Mouse (Mus musculus) stomach, embryonic 15.5 days (tissue): ENCODE measurements around the gene Napa. TPM values are rescaled to one million over a fixed set of nuclear protein-coding genes. Genes with fewer than 3 reads are reported as not detected.

ENCODE experiments used
- ATAC-seq: fragments of 200-750 bp; cut with Nextera tagmentation; 2 replicates; pipeline ENCODE4 v1.8.0; 2017; ENCODE audit warnings: low read depth, moderate number of reproducible peaks, moderate TSS enrichment; ENCODE audit not compliant: insufficient read depth, low FRiP score
- H3K27ac ChIP-seq: fragments of 300-500 bp; sonication (generic); 2 replicates; pipeline ENCODE4 v1.5.1; 2015; ENCODE audit warnings: mild to moderate bottlenecking, inconsistent platforms
- H3K27me3 ChIP-seq: fragments of 300-500 bp; sonication (generic); replicated peaks from 2 replicates; pipeline ENCODE4 v1.6.1; 2015; ENCODE audit warnings: inconsistent platforms
- H3K36me3 ChIP-seq: fragments of 300-500 bp; sonication (generic); 2 replicates; pipeline ENCODE4 v1.6.1; 2015; ENCODE audit warnings: inconsistent platforms
- H3K4me1 ChIP-seq: fragments of 300-500 bp; sonication (generic); 2 replicates; pipeline ENCODE4 v1.6.1; 2015; ENCODE audit warnings: inconsistent platforms
- H3K4me2 ChIP-seq: fragments of 300-500 bp; sonication (generic); 2 replicates; pipeline ENCODE4 v1.6.1; 2015; ENCODE audit warnings: mild to moderate bottlenecking, inconsistent platforms
- H3K4me3 ChIP-seq: fragments of 300-500 bp; sonication (generic); replicated peaks from 2 replicates; pipeline ENCODE4 v1.5.1; 2015; ENCODE audit warnings: inconsistent platforms
- H3K9ac ChIP-seq: fragments of 300-500 bp; sonication (generic); 2 replicates; pipeline ENCODE4 v1.6.1; 2015; ENCODE audit warnings: inconsistent platforms
- H3K9me3 ChIP-seq: fragments of 300-500 bp; sonication (generic); 2 replicates; pipeline ENCODE4 v1.6.1; 2016; ENCODE audit warnings: inconsistent platforms
- WGBS: fragments of 180-500 bp; shearing (Covaris S2); methylation state at CpG from one replicate; pipeline ENCODE4 v1.1.7; 2015; 5-methylcytosine and 5-hydroxymethylcytosine counted together
- polyA plus RNA-seq: library from polyadenylated mRNA; unstranded; fragments of >200 nt; fragmentation: Nextera tagmentation; extraction: Ambion mirVana; gene quantifications from 2 replicates; pipeline ENCODE4 v1.2.1, GENCODE M21; 2015

Gene Napa
- polyA plus RNA-seq, 1 experiment from 2014 or later: 175 TPM

DNA sequence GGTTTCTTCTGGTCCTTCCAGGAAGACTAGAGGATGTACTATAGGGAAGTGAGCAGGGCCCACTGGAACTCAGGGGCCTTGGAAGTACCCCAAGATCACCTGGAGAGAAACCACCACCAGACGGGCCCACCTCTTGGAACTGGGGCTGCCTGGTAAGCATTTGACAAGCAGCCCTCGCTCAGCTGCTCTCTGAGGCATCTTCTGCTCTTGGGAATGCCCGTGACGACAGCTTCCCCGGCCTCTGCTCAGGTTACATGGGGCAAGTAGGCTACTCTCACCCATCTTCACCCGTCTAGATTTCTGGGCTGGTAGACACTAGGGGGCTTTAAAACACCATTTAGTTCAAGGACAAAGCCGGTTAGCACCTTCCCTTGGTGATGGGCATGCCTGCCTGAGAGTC, 2.8 kb downstream of the Napa start:
- WGBS: 74% methylated on average over 7 of the region's 7 CpGs
- no peak for ATAC-seq
- no peak overlapping the region for H3K9ac ChIP-seq

DNA sequence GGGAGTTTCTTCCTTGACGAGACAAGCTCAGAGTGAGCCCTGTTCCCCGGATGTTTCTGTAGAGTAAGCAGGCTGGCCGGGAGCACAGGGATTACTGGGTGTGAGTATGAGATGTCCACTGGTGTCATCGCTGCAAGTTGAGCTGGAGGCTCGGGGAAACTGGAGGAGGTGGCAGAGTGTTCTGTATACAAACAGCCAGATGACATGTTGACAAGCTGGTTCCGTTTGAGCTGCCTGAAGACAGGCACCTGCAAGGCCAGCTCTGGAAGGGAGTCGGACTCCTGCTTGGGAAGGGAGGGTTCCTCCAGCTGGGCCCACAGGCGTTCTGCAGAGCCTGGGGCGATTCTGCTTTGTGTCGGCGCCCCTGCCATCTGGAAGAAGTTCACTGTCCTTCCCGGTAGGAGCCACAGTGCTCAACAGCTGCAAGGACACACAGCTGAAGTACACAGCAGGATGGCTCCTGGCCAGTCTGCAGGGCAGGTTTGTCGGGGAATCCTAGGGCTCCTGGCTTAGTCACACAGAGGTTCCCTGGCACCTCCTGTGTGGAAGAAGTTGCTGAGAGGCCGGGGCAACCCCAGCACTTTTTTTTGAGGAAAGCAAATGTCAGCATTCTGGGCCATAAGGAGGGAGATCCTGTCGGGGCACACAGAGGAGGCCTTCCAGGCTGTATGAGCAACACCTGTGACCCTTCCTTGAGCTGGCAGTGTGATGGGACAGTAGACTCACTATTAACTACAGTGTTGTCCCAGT, 3.6 kb downstream of the Napa start:
- no peak overlapping the region for H3K4me2 ChIP-seq
- H3K4me3 ChIP-seq: no peak overlapping the region
- no peaks in the 10 kb centered on the region for H3K9me3 ChIP-seq
- peaks cover 10% of the 10 kb centered on the region for H3K4me1 ChIP-seq
- H3K9ac ChIP-seq: no peak overlapping the region
- no peak for ATAC-seq
- H3K36me3 ChIP-seq: 0 out of 2 replicates have a peak, but pooled peaks cover 7% of the 10 kb centered on the region
- 73% methylated on average over 15 of the region's 15 CpGs for WGBS
- H3K27ac ChIP-seq: no peak overlapping the region
- H3K27me3 ChIP-seq: no peaks in the 10 kb centered on the region

More for the DNA sequence above, 2.8 kb downstream of the Napa start:
- Histone ChIP-seq H3K4me3 (no peak overlapping the region), H3K27me3 (no peaks in the 10 kb centered on the region), H3K27ac (no peak overlapping the region), H3K4me1 (peaks cover 10% of the 10 kb centered on the region), H3K36me3 (0 out of 2 replicates have a peak, but pooled peaks cover 7% of the 10 kb centered on the region), H3K9me3 (no peaks in the 10 kb centered on the region), H3K4me2 (no peak overlapping the region)

DNA sequence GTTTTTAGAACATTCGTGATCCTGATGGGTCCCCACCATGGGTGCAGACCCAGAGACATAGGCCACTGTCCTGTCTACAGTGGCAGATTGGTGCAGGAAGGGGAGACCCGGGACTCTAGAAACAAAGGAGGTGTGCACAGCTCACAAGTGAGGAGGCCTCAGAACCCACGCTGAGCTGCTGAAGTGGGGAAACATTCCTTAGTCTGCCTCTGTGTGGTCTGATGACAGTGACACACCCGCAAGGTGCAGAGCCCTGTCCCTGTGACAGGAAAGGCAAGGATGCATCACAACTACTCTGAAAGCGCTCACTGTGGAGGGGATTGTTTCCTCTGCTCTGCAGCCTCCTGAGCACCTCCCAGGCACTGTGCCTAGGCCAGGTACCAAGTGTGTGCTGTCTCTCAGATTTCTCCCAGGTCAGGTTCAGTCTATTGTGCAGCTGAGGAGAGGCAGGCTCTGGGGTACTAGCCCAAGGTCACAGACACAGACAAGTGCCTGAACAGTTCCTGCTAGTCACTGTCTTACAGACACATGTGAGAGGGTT, 4.5 kb downstream of the Napa start:
- Histone ChIP-seq H3K36me3 (peaks cover 15% of the 10 kb centered on the region), H3K9ac (no peak overlapping the region), H3K4me3 (no peak overlapping the region), H3K27ac (no peak overlapping the region), H3K27me3 (no peaks in the 10 kb centered on the region), H3K4me1 (peaks cover 8% of the 10 kb centered on the region), H3K4me2 (no peak overlapping the region), H3K9me3 (no peaks in the 10 kb centered on the region)
- 88% methylated on average over 5 of the region's 5 CpGs for WGBS
- ATAC-seq: no peak

DNA sequence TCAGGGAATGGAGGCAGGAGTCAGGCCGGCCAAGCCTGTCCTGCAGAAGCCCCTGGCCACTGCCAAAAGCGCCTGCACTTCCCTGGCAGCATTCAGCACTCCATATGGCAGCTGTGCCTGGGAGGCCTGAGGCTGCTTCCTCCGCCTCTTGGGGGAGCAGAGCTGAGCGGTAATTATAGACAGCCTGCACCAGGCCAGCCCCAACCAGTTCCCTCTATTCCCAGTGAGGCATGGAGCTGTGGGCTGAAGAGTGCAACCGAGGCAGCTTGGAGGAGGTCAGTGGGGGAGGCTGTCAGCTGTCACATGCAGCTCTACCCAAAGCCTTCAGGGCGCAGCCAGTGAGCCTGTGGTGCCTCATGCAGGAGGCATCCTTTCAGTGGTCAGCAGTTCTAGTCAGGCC, 5.5 kb downstream of the Napa start:
- no peak overlapping the region for H3K9ac ChIP-seq
- H3K4me3 ChIP-seq: no peak overlapping the region
- no peaks in the 10 kb centered on the region for H3K9me3 ChIP-seq
- H3K36me3 ChIP-seq: peaks cover 23% of the 10 kb centered on the region
- no peak overlapping the region for H3K27ac ChIP-seq
- H3K27me3 ChIP-seq: no peaks in the 10 kb centered on the region
- ATAC-seq: no peak
- H3K4me1 ChIP-seq: peaks cover 7% of the 10 kb centered on the region
- 79% methylated on average over 6 of the region's 6 CpGs for WGBS
- no peak overlapping the region for H3K4me2 ChIP-seq

DNA sequence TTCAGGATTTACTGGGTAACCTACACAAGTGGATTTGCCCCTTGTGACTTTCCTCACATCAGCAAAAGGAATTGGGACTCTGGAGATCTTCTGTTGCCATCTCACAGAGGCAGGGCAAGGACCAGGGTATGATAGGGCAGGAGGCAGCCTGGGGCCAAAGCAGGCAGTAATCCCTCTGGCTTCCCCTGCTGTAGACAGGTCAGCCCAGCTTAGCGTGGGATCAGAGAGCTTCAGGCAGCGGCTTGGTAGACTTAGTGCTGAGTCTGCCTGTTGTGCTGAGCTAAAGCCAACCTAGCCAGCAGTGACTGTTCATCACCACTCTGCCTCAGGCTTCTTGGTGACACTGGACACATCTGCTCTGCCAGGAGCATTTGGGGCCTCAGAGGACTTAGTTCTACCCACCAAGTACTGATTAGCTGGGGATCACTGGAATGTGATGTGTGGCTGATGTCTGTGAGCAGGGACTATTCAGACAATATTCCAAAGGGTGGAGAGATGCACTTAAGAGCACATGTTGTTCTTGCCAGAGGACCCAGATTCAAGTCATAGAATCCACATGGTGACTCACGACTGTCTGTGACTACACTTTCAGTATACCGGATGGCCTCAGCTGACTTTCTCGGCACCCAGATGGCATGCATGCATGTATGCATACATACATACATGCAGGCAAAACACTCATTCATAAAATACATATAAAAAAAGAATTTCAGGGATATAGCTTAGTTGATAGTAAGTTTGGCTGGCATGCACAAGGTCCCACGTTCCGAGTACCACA, 6.5 kb downstream of the Napa start:
- no peak overlapping the region for H3K4me3 ChIP-seq
- H3K36me3 ChIP-seq: peaks cover 33% of the 10 kb centered on the region
- no peak overlapping the region for H3K9ac ChIP-seq
- no peak overlapping the region for H3K27ac ChIP-seq
- H3K4me1 ChIP-seq: peaks cover 2% of the 10 kb centered on the region; the same call in 1 of the 2 replicates
- H3K9me3 ChIP-seq: no peaks in the 10 kb centered on the region
- H3K4me2 ChIP-seq: no peak overlapping the region
- 92% methylated on average over 7 of the region's 7 CpGs for WGBS
- ATAC-seq: no peak
- no peaks in the 10 kb centered on the region for H3K27me3 ChIP-seq

DNA sequence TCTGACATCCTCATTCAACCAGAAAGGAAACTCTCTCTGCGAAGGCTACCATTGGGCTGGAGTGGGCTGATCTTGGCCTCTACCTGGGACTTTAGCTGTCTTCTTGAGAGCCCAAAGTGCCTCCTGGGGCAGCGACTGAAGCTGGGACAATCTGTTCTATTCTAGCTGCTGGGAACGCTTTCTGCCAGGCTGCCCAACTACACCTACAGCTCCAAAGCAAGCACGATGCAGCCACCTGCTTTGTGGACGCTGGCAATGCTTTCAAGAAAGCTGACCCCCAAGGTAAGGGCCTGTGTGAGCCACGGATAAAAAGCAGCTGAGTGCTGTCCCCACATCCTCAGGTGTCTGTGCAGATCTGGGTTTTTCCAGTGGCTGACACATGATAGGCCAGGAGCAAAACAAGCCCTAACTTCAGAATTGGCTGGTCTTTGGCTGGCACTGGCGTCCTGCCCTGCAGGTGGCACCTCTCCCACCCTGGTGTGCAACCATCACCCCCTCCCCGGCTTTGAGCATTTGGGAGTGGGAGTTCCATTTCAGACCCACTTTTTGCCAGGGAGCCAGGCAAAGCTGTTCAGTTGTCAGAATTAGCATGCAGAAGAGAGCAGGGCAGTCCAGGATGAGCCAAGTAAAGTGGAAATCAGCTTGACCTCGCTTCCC, 10.8 kb downstream of the Napa start:
- WGBS: 90% methylated on average over 9 of the region's 9 CpGs
- Histone ChIP-seq H3K4me2 (no peak overlapping the region), H3K9me3 (no peaks in the 10 kb centered on the region), H3K9ac (no peak overlapping the region), H3K27me3 (no peaks in the 10 kb centered on the region), H3K4me3 (no peak overlapping the region), H3K36me3 (peaks cover 71% of the 10 kb centered on the region), H3K27ac (no peak overlapping the region), H3K4me1 (no peaks in the 10 kb centered on the region)
- no peak for ATAC-seq

DNA sequence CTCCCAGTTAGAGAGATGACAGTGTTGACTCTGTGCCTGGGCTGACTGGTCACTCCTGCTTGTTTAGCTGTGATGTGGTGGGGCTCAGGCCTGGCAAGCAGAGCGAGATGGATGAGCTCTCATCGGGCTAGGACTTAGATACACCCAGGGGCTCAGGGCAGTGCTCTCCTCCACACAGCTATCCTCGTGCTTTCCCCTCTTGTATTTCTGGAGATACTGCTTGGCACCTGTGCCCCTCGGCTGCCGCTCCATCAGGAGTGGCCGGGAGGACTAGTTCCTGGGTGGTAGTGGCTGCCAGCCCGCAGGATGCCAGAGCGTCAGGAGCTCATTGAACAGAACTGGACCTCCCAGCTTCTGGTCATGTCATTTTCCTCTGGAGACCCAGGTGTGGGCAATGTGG, 11.9 kb downstream of the Napa start:
- Histone ChIP-seq H3K9ac (no peak overlapping the region), H3K4me1 (no peaks in the 10 kb centered on the region), H3K4me2 (no peak overlapping the region), H3K27me3 (no peaks in the 10 kb centered on the region), H3K4me3 (no peak overlapping the region), H3K36me3 (peaks cover 82% of the 10 kb centered on the region), H3K9me3 (no peaks in the 10 kb centered on the region), H3K27ac (no peak overlapping the region)
- no peak for ATAC-seq
- 92% methylated on average over 8 of the region's 8 CpGs for WGBS

DNA sequence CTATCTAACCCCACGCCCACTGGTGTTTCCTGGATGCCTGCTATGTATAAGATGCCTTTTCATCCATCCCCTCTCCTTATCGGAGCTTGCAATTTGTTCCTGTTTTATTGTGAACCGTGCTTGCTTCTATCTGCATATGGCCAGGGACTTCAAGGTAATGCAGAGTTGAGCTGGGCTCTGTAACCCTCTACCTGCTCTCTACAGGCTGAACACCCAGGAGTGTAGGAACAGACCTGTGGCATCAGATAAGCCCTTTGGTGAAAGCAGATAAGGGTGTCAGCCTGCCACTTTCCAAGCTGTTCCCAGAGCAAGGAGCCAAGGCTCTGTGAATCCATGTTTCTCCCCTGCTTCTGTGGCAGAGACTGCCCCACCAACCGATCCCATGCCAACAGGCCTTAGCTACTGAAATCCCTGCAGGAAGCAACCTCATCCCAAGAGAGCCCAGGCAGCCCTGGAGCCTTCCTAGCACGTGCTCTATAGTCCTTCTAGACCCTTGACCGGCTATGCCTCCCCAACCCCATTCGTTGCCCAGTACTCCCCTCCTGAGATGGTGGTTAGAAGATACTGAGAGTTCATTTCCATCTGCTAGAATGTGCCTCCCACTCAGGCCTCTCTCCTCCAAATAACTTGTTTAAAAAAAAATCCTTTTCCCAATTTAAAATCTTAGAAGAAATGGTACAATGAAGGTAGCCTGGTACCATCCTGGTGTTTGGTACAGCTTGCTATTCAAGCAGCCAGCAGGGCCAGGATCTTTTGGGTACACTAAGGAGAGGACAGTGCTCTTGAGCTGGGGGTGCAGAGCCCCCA, 13.2 kb downstream of the Napa start:
- no peak overlapping the region for H3K4me3 ChIP-seq
- peaks cover 86% of the 10 kb centered on the region for H3K36me3 ChIP-seq
- H3K9ac ChIP-seq: no peak overlapping the region
- H3K4me2 ChIP-seq: no peak overlapping the region
- no peak for ATAC-seq
- no peaks in the 10 kb centered on the region for H3K9me3 ChIP-seq
- H3K27me3 ChIP-seq: no peaks in the 10 kb centered on the region
- no peak overlapping the region for H3K27ac ChIP-seq
- WGBS: 90% methylated on average over 7 of the region's 7 CpGs
- no peaks in the 10 kb centered on the region for H3K4me1 ChIP-seq

DNA sequence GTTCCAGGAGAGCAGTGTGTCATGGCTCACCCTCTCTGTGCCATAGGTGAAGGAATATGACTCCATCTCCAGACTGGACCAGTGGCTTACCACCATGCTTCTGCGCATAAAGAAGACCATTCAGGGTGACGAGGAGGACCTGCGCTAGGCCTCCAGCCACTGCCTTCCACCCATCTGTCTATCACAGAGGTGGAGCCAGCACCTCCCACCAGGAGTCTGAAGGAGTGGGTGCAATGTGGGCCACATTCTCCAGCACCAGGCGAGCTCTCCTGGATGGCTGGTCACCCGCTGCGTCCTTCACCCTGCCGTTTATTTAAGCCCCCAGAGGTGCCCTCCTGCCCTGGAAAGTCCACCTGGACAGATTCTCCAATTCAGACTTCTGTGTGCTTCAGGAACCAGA, 18.2 kb downstream of the Napa start:
- Histone ChIP-seq H3K4me2 (no peak overlapping the region), H3K9ac (no peak overlapping the region), H3K4me3 (no peak overlapping the region), H3K27me3 (no peaks in the 10 kb centered on the region), H3K4me1 (peaks cover 4% of the 10 kb centered on the region), H3K9me3 (no peaks in the 10 kb centered on the region), H3K36me3 (peaks cover 51% of the 10 kb centered on the region), H3K27ac (no peak overlapping the region)
- no peak for ATAC-seq
- WGBS: 96% methylated on average over 7 of the region's 7 CpGs

DNA sequence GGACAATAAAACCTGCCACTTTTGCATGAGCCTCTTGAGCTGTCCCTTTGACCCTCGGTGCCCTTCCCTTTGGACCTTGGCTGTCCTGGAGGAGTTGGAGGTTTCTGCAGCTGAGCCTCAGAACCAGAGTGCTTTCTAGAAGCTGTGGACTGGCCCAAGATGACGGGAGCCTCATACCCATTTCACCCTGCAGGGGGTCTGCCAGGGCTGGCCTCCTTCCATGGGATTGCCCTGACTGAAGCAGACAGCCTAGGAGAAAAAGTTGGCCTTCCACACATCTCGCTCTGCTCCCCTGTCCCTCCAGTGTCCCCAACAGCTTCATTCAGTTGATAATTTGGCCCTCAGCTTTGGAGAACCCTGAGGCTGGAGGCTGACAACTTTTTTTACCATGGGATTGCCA, 18.8 kb downstream of the Napa start:
- 82% methylated on average over 3 of the region's 3 CpGs for WGBS
- ATAC-seq: no peak
- Histone ChIP-seq H3K27me3 (no peaks in the 10 kb centered on the region), H3K9me3 (no peaks in the 10 kb centered on the region), H3K9ac (no peak overlapping the region), H3K4me3 (no peak overlapping the region), H3K4me1 (peaks cover 4% of the 10 kb centered on the region), H3K36me3 (peaks cover 44% of the 10 kb centered on the region), H3K4me2 (no peak overlapping the region), H3K27ac (no peak overlapping the region)

DNA sequence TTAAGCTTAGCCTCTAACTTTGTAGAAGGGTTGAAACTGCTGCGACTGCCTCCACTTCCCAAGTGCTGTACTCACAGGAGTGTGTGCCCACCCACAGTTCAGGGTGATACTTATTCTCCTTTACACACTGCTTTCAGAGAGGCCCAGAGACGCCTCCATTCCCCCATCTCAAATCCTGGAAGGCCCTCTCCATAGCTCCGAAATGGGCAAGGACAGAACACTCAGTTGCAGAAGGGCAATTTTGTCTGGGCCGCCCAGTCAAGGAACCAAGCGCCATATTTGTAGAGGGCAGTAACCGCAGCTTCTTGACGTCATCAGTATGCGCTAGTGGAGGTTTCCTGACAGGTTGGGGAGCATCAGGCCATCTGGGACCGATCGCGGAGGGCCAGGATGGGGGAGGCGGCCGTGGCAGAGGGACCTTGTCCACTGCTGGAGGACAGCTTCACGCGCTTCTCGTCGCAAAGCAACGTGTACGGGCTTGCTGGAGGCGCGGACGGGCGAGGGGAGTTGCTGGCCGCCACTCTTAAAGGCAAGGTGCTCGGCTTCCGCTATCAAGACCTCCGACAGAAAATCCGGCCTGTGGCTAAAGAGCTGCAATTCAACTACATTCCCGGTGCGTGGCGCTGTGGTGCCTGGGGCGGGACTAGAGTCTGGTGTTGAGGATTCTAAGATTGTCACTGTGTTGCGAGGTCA, 21.5 kb downstream of the Napa start, which contains the start of gene Kptn:
Gene Kptn, plus strand, starts transcription at position 327 of the 693 bp plus-strand sequence.
- H3K4me2 ChIP-seq: peak within 1 kb of the TSS; percentile 65
- peak; percentile 85 for ATAC-seq
- H3K27me3 ChIP-seq: no peaks in the 10 kb centered on the region
- peak within 1 kb of the TSS; percentile 83 for H3K4me3 ChIP-seq
- no peaks in the 10 kb centered on the region for H3K9me3 ChIP-seq
- H3K9ac ChIP-seq: peak within 1 kb of the TSS; percentile 63; the same call in 1 of the 2 replicates
- H3K36me3 ChIP-seq: peaks cover 19% of the 10 kb centered on the region
- H3K27ac ChIP-seq: peak within 1 kb of the TSS; percentile 89
- WGBS: under 1% methylated on average over 33 of the region's 33 CpGs
- peaks cover 4% of the 10 kb centered on the region for H3K4me1 ChIP-seq
